Mouse (Mus musculus) thymus, adult 2 months (tissue): ENCODE results near the gene Bard1.

Experiments
- CTCF ChIP-seq: fragments of 200-500 bp; IDR thresholded peaks from 2 replicates; pipeline ENCODE4 v1.5.1; 2012; ENCODE audit warnings: mild to moderate bottlenecking, control low read depth, low read length, moderate library complexity, borderline replicate concordance; ENCODE audit not compliant: control insufficient read depth, poor library complexity, insufficient read depth; ENCODE audit errors: extremely low read depth
- POLR2A ChIP-seq: fragments of 200-500 bp; IDR thresholded peaks from 2 replicates; pipeline ENCODE4 v1.6.1; 2012; ENCODE audit warnings: mild to moderate bottlenecking, low read length, control low read depth, moderate library complexity; ENCODE audit not compliant: control insufficient read depth, poor library complexity, insufficient read depth; ENCODE audit errors: extremely low read depth

DNA sequence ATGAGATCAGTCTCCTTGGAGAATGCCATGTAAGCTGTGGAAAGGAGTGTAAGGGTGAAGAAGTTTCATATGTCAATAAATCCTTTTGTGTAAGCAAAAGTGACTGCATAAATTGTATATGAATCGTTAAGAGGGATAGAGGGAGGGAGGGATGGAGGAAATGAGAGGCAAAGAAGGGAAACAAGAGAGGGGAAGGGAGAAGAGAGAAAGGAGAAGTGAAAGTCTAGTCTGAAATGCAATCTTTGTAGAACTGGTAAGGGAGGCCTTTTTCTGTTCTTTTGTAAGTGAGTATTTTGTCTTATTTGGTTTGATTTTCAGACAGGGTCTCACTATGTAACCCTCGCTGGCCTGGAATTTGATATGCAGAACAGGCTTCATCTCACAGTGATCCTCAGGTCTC is 12.8 kb upstream of the Bard1 start:
- no peak for TF ChIP-seq CTCF
- TF ChIP-seq POLR2A = no peak
